Mouse (Mus musculus) left cerebral cortex, adult 2 months (tissue): ENCODE measurements at regions not wholly inside any gene's neighbourhood (a gene's known extent, or its start where the extent isn't known, plus 50 kb on each side); places are given as distances from the start of the nearest gene placed in this dataset.

Experiments used
- DNase-seq, 2 experiments: peaks; one replicate each; pipeline ENCODE4 v3.0.0; 2021 to 2022; ENCODE audit warnings: low spot score in 2 of 2, mixed read lengths in 1 of 2; ENCODE audit errors: extremely low spot score in 1 of 2
- H3K27ac ChIP-seq: fragments of 200-600 bp; 2 replicates; pipeline ENCODE4 v1.8.1; 2022
- H3K4me3 ChIP-seq: fragments of 200-600 bp; 2 replicates; pipeline ENCODE4 v1.8.1; 2022
- CTCF ChIP-seq: fragments of 200-600 bp; IDR thresholded peaks from 2 replicates; pipeline ENCODE4 v1.8.1; 2022; ENCODE audit warnings: antibody characterized with exemption, mild to moderate bottlenecking, moderate library complexity
- intact Hi-C: fragments of 180-260 bp; cut with DNase I; formaldehyde crosslinking; loops from one replicate; pipeline ENCODE4 v1.15.1; 2025

DNA sequence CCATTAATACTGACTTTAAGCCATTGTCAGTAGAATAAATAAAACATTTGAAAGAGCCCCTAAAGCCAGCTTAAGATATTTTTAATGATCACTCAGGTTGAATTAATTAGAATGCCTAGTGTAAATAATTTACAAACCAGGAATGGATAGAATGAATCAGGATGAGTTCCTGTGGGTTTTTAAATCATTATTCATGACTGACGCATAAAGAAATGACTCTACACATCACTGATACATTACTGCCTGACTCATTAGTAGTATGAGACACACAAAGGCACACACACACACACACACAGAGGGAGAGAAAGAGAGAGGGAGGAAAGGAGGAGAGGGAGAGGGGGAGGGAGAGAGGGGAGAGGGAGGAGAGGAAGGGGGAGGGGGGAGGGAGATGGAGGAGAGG lies 612.0 kb downstream of the Ipmk start:
- DNase-seq, result no peak
- intact Hi-C loops, result no loop called here
- Histone ChIP-seq H3K27ac (no peak overlapping the region), H3K4me3 (no peak overlapping the region)
- TF ChIP-seq CTCF, result no peak

GRCm38 (mm10) chr10:71960422-71961089 lies 613.0 kb downstream of the Ipmk start:
- no peak for DNase-seq
- no peak for TF ChIP-seq CTCF
- H3K27ac ChIP-seq, result no peak overlapping the region
- intact Hi-C loops, result no loop called here
- no peak overlapping the region for H3K4me3 ChIP-seq

- DNase-seq, result peak; percentile 14 to 19
- peak; percentile 63 for TF ChIP-seq CTCF
- no peak overlapping the region for H3K27ac ChIP-seq
- no peak overlapping the region for H3K4me3 ChIP-seq
- intact Hi-C loops, result loop anchor here (2.0 to 10.0 kb wide), 2 partner anchors 413 to 677 kb away; partner anchors contain the start of gene Zwint
Observed at GRCm38 (mm10) chr10:71978035-71978434, 630.5 kb downstream of the Ipmk start.

DNA sequence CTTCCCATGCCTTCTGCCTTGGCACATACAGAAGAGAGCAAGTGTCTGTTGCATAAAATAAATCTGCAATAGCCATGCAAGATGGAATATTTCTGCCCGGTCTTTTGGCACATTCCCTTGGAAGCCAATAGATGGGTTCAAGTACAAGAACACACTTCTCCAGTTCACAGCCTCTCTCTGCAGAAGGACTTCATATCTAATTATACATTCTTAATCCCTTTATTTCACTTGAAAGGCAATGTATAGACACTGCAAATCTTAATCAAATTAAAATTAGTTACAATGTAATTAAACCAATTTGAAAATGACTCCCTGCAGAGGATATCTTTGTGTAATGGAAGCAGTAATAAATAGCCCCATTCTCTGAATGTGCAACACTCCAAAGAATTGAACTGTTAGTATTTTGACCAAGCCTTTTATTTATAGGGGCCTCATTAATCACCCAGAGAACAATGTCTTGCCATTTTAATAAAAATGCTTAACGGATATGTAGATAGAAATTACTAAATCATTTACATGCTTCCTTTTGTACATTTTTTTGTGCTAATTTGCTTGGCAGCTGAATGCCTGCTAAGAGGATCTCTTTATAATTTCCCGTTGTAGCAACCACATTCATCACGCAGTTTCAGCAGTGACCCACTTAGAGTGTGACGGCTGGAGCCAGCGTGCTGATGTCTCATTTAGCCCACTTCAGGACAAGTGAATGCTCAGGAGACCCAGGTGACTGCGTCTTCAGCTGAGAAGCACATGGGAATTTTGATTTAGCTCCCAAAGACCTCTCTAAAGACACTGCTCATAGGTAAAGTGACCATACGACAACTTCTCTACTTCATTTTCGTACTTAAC lies 651.5 kb upstream of the Zwint start:
- TF ChIP-seq CTCF, result no peak
- peak in 1 of 2 experiments; percentile 15 for DNase-seq
- H3K4me3 ChIP-seq, result no peak overlapping the region
- intact Hi-C loops, result no loop called here
- peak overlapping the region; percentile 13; the same call in 1 of the 2 replicates for H3K27ac ChIP-seq
